9 mouse cellular contexts compared by ENCODE assay signal in genomic region chr17:34170877-34171498, GRCm38 (mm10). TPM values are rescaled to one million over a fixed set of nuclear protein-coding genes. Genes with fewer than 3 reads are reported as not detected.
A peak's percentile ranks its signal among the peaks of the same experiment; 100 is the strongest.
DNase-seq lines count a peak whose midpoint lies in the region; ATAC-seq and TF ChIP-seq lines count a peak whose summit lies in the region.
"Had no signal": no experiment of that assay in that cellular context is flagged by ENCODE, and none has a peak within 500 bp of the region (broad histone marks: within the 10 kb centered on the region; RNA-seq: fewer than 3 reads in every experiment).

No protein-coding gene starts in this region.

- no peak for ATAC-seq in intestine, embryonic 14.5 days (replicated peaks; ENCODE audit: low FRiP score, low TSS enrichment, low read depth)
- no peak for ATAC-seq in intestine, embryonic 15.5 days
- ATAC-seq in erythroid progenitor cell, adult 5-6 weeks (replicated peaks; ENCODE audit: low FRiP score, poor library complexity, severe bottlenecking): peak; percentile 90
- ATAC-seq in monocyte, adult 5-6 weeks (replicated peaks; ENCODE audit: insufficient number of reproducible peaks, low FRiP score, low TSS enrichment, poor library complexity, severe bottlenecking): peak; percentile 77

- H3K36me3 ChIP-seq in intestine, embryonic 14.5 days (ENCODE audit: control insufficient read depth, insufficient read depth, low read length): no peaks in the 10 kb centered on the region
- H3K36me3 ChIP-seq in intestine, embryonic 15.5 days: no peaks in the 10 kb centered on the region
- H3K36me3 ChIP-seq in testis, adult 2 months (ENCODE audit: control insufficient read depth, insufficient read depth, low read length): no peaks in the 10 kb centered on the region

- no peak overlapping the region for H3K9ac ChIP-seq in intestine, embryonic 14.5 days (ENCODE audit: low read length)
- no peak overlapping the region for H3K9ac ChIP-seq in intestine, embryonic 15.5 days

- intact Hi-C loops in left cerebral cortex, postnatal 4 days (cut with DNase I): loop anchor here (2.0 to 5.0 kb wide), 3 partner anchors 28 to 176 kb away; partner anchors contain the start of gene H2-Ob

- no peaks in the 10 kb centered on the region for H3K4me1 ChIP-seq in intestine, embryonic 14.5 days (replicated peaks; ENCODE audit: control insufficient read depth, insufficient read depth, low read length)
- no peaks in the 10 kb centered on the region for H3K4me1 ChIP-seq in intestine, embryonic 15.5 days (replicated peaks)
- peaks cover 3% of the 10 kb centered on the region for H3K4me1 ChIP-seq in testis, adult 2 months (ENCODE audit: control insufficient read depth, insufficient read depth, low read length)

- no peak overlapping the region for H3K4me3 ChIP-seq in intestine, embryonic 14.5 days (ENCODE audit: low read depth, low read length)
- H3K4me3 ChIP-seq in intestine, embryonic 15.5 days (replicated peaks): no peak overlapping the region
- H3K4me3 ChIP-seq in testis, adult 2 months (ENCODE audit: control insufficient read depth, low read depth, low read length): no peak overlapping the region
- H3K4me3 ChIP-seq: erythroblast, embryonic 14.5 days had no signal

- H3K27ac ChIP-seq in intestine, embryonic 14.5 days (ENCODE audit: low read depth): no peak overlapping the region
- no peak overlapping the region for H3K27ac ChIP-seq in intestine, embryonic 15.5 days
- H3K27ac ChIP-seq in testis, adult 2 months (ENCODE audit: control insufficient read depth, insufficient read depth, low read depth, low read length): no peak overlapping the region

- 0 out of 2 replicates have a peak, but pooled peaks cover 7% of the 10 kb centered on the region for H3K27me3 ChIP-seq in intestine, embryonic 14.5 days (replicated peaks; ENCODE audit: control insufficient read depth, insufficient read depth, low read length)
- no peaks in the 10 kb centered on the region for H3K27me3 ChIP-seq in intestine, embryonic 15.5 days (replicated peaks)
- no peaks in the 10 kb centered on the region for H3K27me3 ChIP-seq in testis, adult 2 months (ENCODE audit: control insufficient read depth, insufficient read depth, low read length)

- H3K9me3 ChIP-seq in intestine, embryonic 14.5 days (ENCODE audit: control insufficient read depth, low read length): no peaks in the 10 kb centered on the region; the same call in 1 of the 2 replicates
- no peaks in the 10 kb centered on the region for H3K9me3 ChIP-seq in intestine, embryonic 15.5 days

- TF ChIP-seq POLR2A in testis, adult 2 months (IDR thresholded peaks at IDR 0.05; ENCODE audit: control insufficient read depth, low read depth, low read length): no peak

- no peak overlapping the region for H3K4me2 ChIP-seq in intestine, embryonic 14.5 days (ENCODE audit: low read length)
- no peak overlapping the region for H3K4me2 ChIP-seq in intestine, embryonic 15.5 days (replicated peaks)

- TF ChIP-seq CTCF in testis, adult 2 months (IDR thresholded peaks at IDR 0.05; ENCODE audit: control insufficient read depth, insufficient read depth, insufficient replicate concordance, low read depth, low read length): peak; percentile 18; the same call in 1 of the 2 replicates

- 42% methylated on average over 13 of the region's 13 CpGs for whole genome bisulfite sequencing in intestine, embryonic 14.5 days
- 38% methylated on average over 13 of the region's 13 CpGs for WGBS in intestine, embryonic 15.5 days

- DNase-seq in intestine, embryonic 14.5 days (ENCODE audit: low spot score): peak; percentile 90
- DNase-seq in brain, adult 2 months (ENCODE audit: low read depth, low spot score): peak; percentile 85
- DNase-seq in kidney, adult 18-20 months: peak; percentile 86
- DNase-seq in left cerebral cortex, postnatal 4 days: peak; percentile 72

RNA-seq across cellular contexts. Expression of gene Tap1, which starts 16.4 kb away (rescaled TPM):
- polyA plus RNA-seq in intestine, embryonic 14.5 days (2014; fragmentation: Nextera tagmentation; extraction: Ambion mirVana): 4.2 and 4.9 TPM in 2 replicates
- polyA plus RNA-seq in intestine, embryonic 15.5 days (2015; fragmentation: Nextera tagmentation; extraction: Ambion mirVana): 6.2 and 6.9 TPM in 2 replicates
- total RNA-seq in erythroid progenitor cell, adult 5-6 weeks (2015; ENCODE audit: low replicate concordance): 12.6 and 21.0 TPM in 2 replicates
- total RNA-seq in erythroid progenitor cell, adult 5-6 weeks (2017; ENCODE audit: low replicate concordance): 21.6 and 35.4 TPM in 2 replicates
- 1 to 10 TPM; 2.2 to 3.6 TPM for total RNA-seq in left cerebral cortex, postnatal 4 days (2021)
- total RNA-seq in monocyte, adult 5-6 weeks (2017): 145 to 195 TPM (median 175 TPM) in 3 replicates
- polyA plus RNA-seq in testis, adult 2 months (2012; rRNA removed): 1.5 TPM in 2 replicates

RNA-seq across cellular contexts. Expression of gene Psmb9, which starts 16.6 kb away (rescaled TPM):
- polyA plus RNA-seq in intestine, embryonic 14.5 days (2014; fragmentation: Nextera tagmentation; extraction: Ambion mirVana): 4.6 and 4.7 TPM in 2 replicates
- 9.3 and 9.4 TPM in 2 replicates for polyA plus RNA-seq in intestine, embryonic 15.5 days (2015; fragmentation: Nextera tagmentation; extraction: Ambion mirVana)
- total RNA-seq in erythroid progenitor cell, adult 5-6 weeks (2015; ENCODE audit: low replicate concordance): 23.5 and 39.3 TPM in 2 replicates
- 21.3 and 36.5 TPM in 2 replicates for total RNA-seq in erythroid progenitor cell, adult 5-6 weeks (2017; ENCODE audit: low replicate concordance)
- total RNA-seq in left cerebral cortex, postnatal 4 days (2021): 1 to 10 TPM in 1 of 2 experiments, under 1 TPM in 1; 0.77 to 1.1 TPM
- total RNA-seq in monocyte, adult 5-6 weeks (2017): 119 to 198 TPM (median 134 TPM) in 3 replicates
- polyA plus RNA-seq in testis, adult 2 months (2012; rRNA removed): 1.7 TPM in 2 replicates

RNA-seq across cellular contexts. Expression of gene H2-DMb1, which starts 18.1 kb away (rescaled TPM):
- 1.7 and 1.8 TPM in 2 replicates for polyA plus RNA-seq in intestine, embryonic 14.5 days (2014; fragmentation: Nextera tagmentation; extraction: Ambion mirVana)
- 3.2 TPM in 2 replicates for polyA plus RNA-seq in intestine, embryonic 15.5 days (2015; fragmentation: Nextera tagmentation; extraction: Ambion mirVana)
- total RNA-seq in erythroid progenitor cell, adult 5-6 weeks (2015; ENCODE audit: low replicate concordance): 18.0 and 34.8 TPM in 2 replicates
- 3.9 and 23.1 TPM in 2 replicates for total RNA-seq in erythroid progenitor cell, adult 5-6 weeks (2017; ENCODE audit: low replicate concordance)
- under 1 TPM; 0.46 to 0.97 TPM for total RNA-seq in left cerebral cortex, postnatal 4 days (2021)
- total RNA-seq in monocyte, adult 5-6 weeks (2017): 48.2 to 62.0 TPM (median 61.5 TPM) in 3 replicates
- 8.0 and 9.5 TPM in 2 replicates for polyA plus RNA-seq in testis, adult 2 months (2012; rRNA removed)
- polyA plus RNA-seq: erythroblast, embryonic 14.5 days had no signal

RNA-seq across cellular contexts. Expression of gene Psmb8, which starts 26.5 kb away (rescaled TPM):
- 13.7 and 14.0 TPM in 2 replicates for polyA plus RNA-seq in intestine, embryonic 14.5 days (2014; fragmentation: Nextera tagmentation; extraction: Ambion mirVana)
- polyA plus RNA-seq in intestine, embryonic 15.5 days (2015; fragmentation: Nextera tagmentation; extraction: Ambion mirVana): 15.5 and 16.9 TPM in 2 replicates
- total RNA-seq in erythroid progenitor cell, adult 5-6 weeks (2015; ENCODE audit: low replicate concordance): 38.1 and 68.1 TPM in 2 replicates
- total RNA-seq in erythroid progenitor cell, adult 5-6 weeks (2017; ENCODE audit: low replicate concordance): 29.3 and 38.3 TPM in 2 replicates
- total RNA-seq in left cerebral cortex, postnatal 4 days (2021): 1 to 10 TPM; 1.3 to 1.9 TPM
- 387 to 472 TPM (median 466 TPM) in 3 replicates for total RNA-seq in monocyte, adult 5-6 weeks (2017)
- 2.0 and 2.3 TPM in 2 replicates for polyA plus RNA-seq in testis, adult 2 months (2012; rRNA removed)

RNA-seq across cellular contexts. Expression of gene H2-DMb2, which starts 27.9 kb away (rescaled TPM):
- 0.15 and 0.42 TPM in 2 replicates for polyA plus RNA-seq in intestine, embryonic 14.5 days (2014; fragmentation: Nextera tagmentation; extraction: Ambion mirVana)
- polyA plus RNA-seq in intestine, embryonic 15.5 days (2015; fragmentation: Nextera tagmentation; extraction: Ambion mirVana): 0.68 and 0.83 TPM in 2 replicates
- 3.2 and 4.6 TPM in 2 replicates for total RNA-seq in erythroid progenitor cell, adult 5-6 weeks (2015; ENCODE audit: low replicate concordance)
- 2.0 and 2.8 TPM in 2 replicates for total RNA-seq in erythroid progenitor cell, adult 5-6 weeks (2017; ENCODE audit: low replicate concordance)
- under 1 TPM; 0.34 to 0.40 TPM for total RNA-seq in left cerebral cortex, postnatal 4 days (2021)
- total RNA-seq in monocyte, adult 5-6 weeks (2017): 71.7 to 98.5 TPM (median 90.4 TPM) in 3 replicates
- 0.27 and 0.41 TPM in 2 replicates for polyA plus RNA-seq in testis, adult 2 months (2012; rRNA removed)
- polyA plus RNA-seq: erythroblast, embryonic 14.5 days had no signal

Comparison
In these comparisons a context has a peak if more than half of its experiments do, and no peak if none do; other contexts are left out.
1. ATAC-seq: peak in erythroid progenitor cell, adult 5-6 weeks (single experiment) and monocyte, adult 5-6 weeks (single experiment); none in intestine, embryonic 14.5 days (single experiment) and intestine, embryonic 15.5 days (single experiment).
2. RNA of gene Psmb9, which starts 16.6 kb away (total RNA-seq): 119 to 198 TPM in monocyte, adult 5-6 weeks and 21.3 to 39.3 TPM in erythroid progenitor cell, adult 5-6 weeks; 0.77 to 1.1 TPM in left cerebral cortex, postnatal 4 days; every median in the first group is over 10 times any median in the second.
3. Peak in every context shown above with its lines, with median percentiles within 50 percentile points of each other: DNase-seq.